Mouse (Mus musculus) small intestine, adult 2 months (tissue): ENCODE results near the gene Mansc1. TPM values are rescaled to one million over a fixed set of nuclear protein-coding genes. Genes with fewer than 3 reads are reported as not detected.

Experiments
- H3K27ac ChIP-seq: fragments of 200-500 bp; 2 replicates; pipeline ENCODE4 v1.5.1; 2012; ENCODE audit warnings: low read depth, low read length, control low read depth, inconsistent platforms; ENCODE audit not compliant: insufficient read depth
- H3K27me3 ChIP-seq: fragments of 200-500 bp; 2 replicates; pipeline ENCODE4 v1.6.1; 2012; ENCODE audit warnings: mild to moderate bottlenecking, moderate library complexity, low read length, inconsistent platforms; ENCODE audit not compliant: control insufficient read depth, insufficient read depth
- H3K36me3 ChIP-seq: fragments of 200-500 bp; 2 replicates; pipeline ENCODE4 v1.6.1; 2012; ENCODE audit warnings: mild to moderate bottlenecking, low read length, control low read depth, inconsistent platforms; ENCODE audit not compliant: control insufficient read depth, insufficient read depth
- H3K4me1 ChIP-seq: fragments of 200-500 bp; 2 replicates; pipeline ENCODE4 v1.6.1; 2012; ENCODE audit warnings: low read length, inconsistent platforms, mixed read lengths; ENCODE audit not compliant: control insufficient read depth, insufficient read depth, insufficient read length
- H3K4me3 ChIP-seq: fragments of 200-500 bp; 2 replicates; pipeline ENCODE4 v1.5.1; 2012; ENCODE audit warnings: low read depth, mild to moderate bottlenecking, control low read depth, inconsistent platforms, low read length, moderate library complexity
- CTCF ChIP-seq: fragments of 200-500 bp; IDR thresholded peaks from 2 replicates; pipeline ENCODE4 v1.5.1; 2012; ENCODE audit warnings: low read depth, mild to moderate bottlenecking, control low read depth, inconsistent platforms, low read length, moderate library complexity, mixed read lengths; ENCODE audit not compliant: insufficient replicate concordance, insufficient read length; ENCODE audit errors: extremely low read depth
- POLR2A ChIP-seq: fragments of 200-500 bp; IDR thresholded peaks from 2 replicates; pipeline ENCODE4 v1.6.1; 2012; ENCODE audit warnings: low read depth, mild to moderate bottlenecking, control low read depth, inconsistent platforms, low read length, moderate library complexity
- WGBS: fragments of 180-500 bp; shearing (Covaris S2); methylation state at CpG from one replicate; pipeline ENCODE4 v1.1.7; 2018; 5-methylcytosine and 5-hydroxymethylcytosine counted together
- polyA plus RNA-seq: library from polyadenylated mRNA; depleted of rRNA; stranded (reverse); fragments of >200 nt; gene quantifications from 2 replicates; pipeline ENCODE4 v1.2.3, GENCODE M21; 2012

The Mansc1 gene
- polyA plus RNA-seq, 1 experiment = 6.9 TPM

DNA sequence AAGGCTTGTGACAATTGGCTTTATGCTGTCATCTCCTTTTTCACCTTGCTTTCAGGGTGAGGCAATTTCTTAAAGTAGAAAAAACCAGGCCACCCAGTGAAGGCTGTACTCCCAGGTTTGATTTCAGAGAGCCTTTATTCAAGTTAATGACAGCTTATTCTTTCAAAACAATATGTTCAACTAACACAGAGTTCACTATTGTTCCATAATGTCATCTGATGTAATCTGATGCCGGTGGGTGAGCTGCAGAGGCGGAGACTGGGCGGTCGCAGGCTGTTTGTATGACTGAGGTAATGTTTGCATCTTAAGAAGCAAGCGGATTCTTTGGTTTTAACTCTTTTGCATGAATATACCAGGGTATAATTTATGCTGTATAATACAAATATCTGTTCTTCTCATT is 15.3 kb upstream of the Mansc1 start:
- peaks cover 17% of the 10 kb centered on the region for H3K36me3 ChIP-seq
- 70% methylated on average over 5 of the region's 5 CpGs for WGBS
- no peaks in the 10 kb centered on the region for H3K4me1 ChIP-seq
- no peaks in the 10 kb centered on the region for H3K27me3 ChIP-seq
- no peak overlapping the region for H3K4me3 ChIP-seq
- TF ChIP-seq POLR2A (no peak), CTCF (no peak)
- H3K27ac ChIP-seq = no peak overlapping the region

DNA sequence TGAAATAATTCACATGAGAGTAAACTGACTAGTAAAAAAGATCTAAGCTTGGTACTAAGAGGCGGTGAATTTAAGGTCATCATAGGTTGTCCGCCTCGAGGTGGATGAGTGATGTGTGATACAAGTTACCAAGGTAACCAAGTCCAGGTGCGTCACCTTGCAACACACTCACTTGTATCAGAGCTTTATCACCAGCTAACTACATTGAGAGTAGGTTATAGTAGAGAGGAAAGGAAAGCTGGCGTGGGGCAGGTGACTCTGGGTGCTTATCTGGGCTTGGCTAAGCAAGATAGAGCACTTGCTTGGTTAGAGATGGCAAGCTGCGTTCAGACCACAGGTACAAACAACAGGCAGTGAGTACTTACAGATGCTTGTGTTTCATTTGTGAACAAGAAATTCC is 14.5 kb upstream of the Mansc1 start:
- 53% methylated on average over 6 of the region's 6 CpGs for WGBS
- H3K4me1 ChIP-seq = no peaks in the 10 kb centered on the region
- H3K36me3 ChIP-seq = peaks cover 17% of the 10 kb centered on the region
- no peak overlapping the region for H3K4me3 ChIP-seq
- no peak overlapping the region for H3K27ac ChIP-seq
- TF ChIP-seq POLR2A (no peak), CTCF (no peak)
- no peaks in the 10 kb centered on the region for H3K27me3 ChIP-seq

DNA sequence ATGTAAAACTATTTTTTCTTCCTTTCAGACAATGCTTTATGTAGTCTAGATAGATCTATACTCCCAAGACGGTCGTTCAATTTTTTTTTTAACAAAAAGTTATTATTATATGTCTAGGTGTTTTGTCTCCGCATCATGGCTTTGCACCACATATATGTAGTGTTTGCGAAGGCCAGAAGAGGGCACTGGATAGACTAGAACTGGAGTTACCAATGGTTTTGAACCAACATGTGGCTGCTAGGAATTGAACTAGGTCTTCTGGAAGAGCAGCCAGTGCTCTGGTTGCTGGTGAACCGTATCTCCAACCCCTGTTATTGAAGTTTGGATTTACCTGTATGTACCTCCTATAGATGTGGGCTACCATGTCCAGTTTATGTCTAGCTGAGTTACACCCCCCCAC is 11.0 kb upstream of the Mansc1 start:
- H3K36me3 ChIP-seq = peaks cover 12% of the 10 kb centered on the region
- TF ChIP-seq POLR2A (no peak), CTCF (no peak)
- H3K27ac ChIP-seq = no peak overlapping the region
- 96% methylated on average over 5 of the region's 5 CpGs for WGBS
- no peaks in the 10 kb centered on the region for H3K27me3 ChIP-seq
- H3K4me3 ChIP-seq = no peak overlapping the region
- H3K4me1 ChIP-seq = no peaks in the 10 kb centered on the region

DNA sequence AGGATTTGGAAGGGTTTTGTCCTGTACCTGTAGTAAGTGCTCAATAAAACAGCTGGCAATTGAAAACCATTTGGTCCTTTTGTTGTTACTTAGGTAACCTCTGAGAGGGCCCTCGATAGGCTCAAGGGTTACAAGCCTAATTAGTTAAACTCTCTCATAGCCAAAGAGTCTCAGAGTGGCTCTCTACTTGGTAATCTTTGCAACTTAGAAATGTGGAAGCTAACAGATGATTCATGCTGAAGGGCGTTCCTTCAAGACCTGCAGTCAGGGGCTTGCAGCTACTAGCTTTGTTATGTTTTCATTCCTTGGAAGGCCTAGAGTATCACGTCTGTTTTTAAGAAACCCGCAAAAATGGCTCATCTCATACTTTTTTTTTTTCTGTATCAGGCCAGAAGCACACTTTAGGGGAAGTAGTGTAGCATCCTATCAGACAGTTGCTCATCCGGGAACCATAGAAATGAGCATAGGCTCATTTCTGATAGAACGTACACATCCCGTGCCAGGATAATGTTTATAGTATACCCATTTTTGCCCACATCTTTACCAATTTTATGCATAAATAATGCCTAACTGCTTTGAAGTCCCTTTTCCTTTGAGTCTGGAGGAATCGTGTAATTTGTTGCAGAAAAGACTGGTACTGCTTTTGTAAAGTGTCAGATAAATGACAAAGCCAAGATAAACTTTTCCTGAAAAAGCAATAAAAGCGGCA is 9.6 kb upstream of the Mansc1 start:
- no peaks in the 10 kb centered on the region for H3K27me3 ChIP-seq
- H3K36me3 ChIP-seq = peaks cover 11% of the 10 kb centered on the region
- TF ChIP-seq POLR2A (no peak), CTCF (no peak)
- H3K4me1 ChIP-seq = no peaks in the 10 kb centered on the region
- 67% methylated on average over 9 of the region's 9 CpGs for WGBS
- H3K27ac ChIP-seq = no peak overlapping the region
- H3K4me3 ChIP-seq = no peak overlapping the region

DNA sequence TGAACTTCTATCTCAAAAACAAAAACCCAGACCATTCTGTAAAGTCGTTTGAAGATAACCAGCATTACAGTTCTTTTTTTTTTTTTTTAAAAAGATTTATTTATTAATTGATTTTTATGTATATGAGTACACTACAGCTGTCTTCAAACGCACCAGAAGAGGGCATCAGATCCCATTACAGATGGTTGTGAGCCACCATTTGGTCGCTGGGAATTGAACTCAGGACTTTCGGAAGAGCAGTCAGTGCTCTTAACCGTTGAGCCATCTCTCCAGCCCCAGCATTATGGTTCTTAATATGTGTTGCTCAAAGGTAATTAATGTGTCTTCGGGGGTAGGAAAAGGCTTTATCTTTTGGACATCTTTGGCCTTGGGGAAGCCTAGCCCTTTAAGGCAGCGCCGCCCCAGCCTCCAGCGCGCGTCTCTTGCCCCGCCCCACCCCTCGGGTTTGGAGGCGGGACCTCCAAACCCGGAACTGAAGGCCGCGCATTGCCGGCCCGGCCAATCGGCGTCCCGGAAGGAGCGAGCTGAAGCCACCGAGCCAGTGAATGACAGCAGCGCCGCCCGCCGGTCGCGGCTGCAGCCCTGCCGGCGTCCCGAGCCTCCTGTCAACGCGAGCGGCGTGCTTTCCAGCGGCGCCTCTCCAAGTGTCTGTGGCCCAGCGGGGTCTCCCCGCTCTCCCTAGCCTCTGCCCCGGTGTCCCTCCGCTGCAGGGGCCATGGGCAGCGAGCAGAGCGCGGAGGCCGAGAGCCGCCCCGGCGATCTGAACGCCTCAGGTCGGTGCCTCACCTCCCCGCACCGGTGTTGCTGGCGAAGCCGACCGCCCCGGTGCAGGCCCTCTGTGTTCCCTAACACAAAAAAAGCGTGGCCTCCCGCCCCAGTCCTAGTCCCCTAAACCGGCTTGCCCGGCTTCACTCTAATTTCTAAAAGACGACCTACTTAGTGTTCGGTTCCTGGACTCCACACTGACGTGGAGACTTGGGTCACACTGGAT is 8.5 kb upstream of the Mansc1 start:
- 3% methylated on average over 65 of the region's 65 CpGs for WGBS
- TF ChIP-seq POLR2A = peak; percentile 45
- TF ChIP-seq CTCF = peak; percentile 59
- Histone ChIP-seq H3K4me3 (peak overlapping the region; percentile 89), H3K36me3 (peaks cover 8% of the 10 kb centered on the region), H3K27me3 (no peaks in the 10 kb centered on the region), H3K4me1 (no peaks in the 10 kb centered on the region), H3K27ac (peak overlapping the region; percentile 24; the same call in 1 of the 2 replicates)

DNA sequence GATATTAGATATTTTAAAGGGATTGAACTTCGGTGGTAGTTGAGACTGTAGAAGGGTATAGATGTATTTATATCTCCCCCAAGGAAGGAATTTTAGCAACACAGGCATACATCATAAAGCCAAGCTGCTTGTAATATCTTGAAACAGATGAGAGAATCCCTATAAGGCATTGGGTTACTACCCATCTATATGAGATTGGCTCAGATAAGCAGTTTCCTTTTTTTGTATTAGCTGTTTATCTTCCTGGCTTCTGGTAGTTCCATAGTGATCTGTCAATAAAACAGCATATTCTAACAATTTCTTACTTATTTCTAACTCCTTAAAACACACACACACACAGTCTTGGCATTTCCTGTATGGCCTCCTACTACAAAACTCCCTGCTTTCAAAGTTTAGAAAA is 7.6 kb upstream of the Mansc1 start:
- no peak for TF ChIP-seq POLR2A
- no peak for TF ChIP-seq CTCF
- no peak overlapping the region for H3K4me3 ChIP-seq
- no peaks in the 10 kb centered on the region for H3K4me1 ChIP-seq
- no peak overlapping the region for H3K27ac ChIP-seq
- peaks cover 4% of the 10 kb centered on the region; the same call in 1 of the 2 replicates for H3K36me3 ChIP-seq
- 93% methylated on average over 1 of the region's 1 CpGs for WGBS
- no peaks in the 10 kb centered on the region for H3K27me3 ChIP-seq

DNA sequence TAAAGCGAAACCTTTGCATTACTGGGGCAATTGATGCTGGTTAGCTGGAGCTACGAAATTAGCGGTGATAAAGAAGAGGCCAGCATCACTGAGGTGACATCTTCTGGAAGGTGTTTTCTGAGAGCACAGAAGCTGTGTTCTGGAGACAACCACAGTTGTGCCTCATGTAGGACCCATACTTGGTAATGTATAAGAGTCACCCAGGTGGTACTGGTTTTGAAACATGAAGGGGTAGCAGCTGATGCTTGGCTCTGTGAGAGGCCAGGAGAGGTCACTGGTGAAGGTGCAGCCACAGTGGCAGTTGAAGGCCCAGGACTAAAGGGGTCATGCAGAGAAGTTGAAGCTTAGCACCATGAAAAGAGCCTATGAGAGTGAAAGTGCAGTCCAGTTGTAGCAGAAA is 6.9 kb upstream of the Mansc1 start, which contains the start of gene Borcs5:
Gene Borcs5 (plus strand): TSS at position 301 of the 400 bp plus-strand sequence.
- Histone ChIP-seq H3K4me1 (no peaks in the 10 kb centered on the region), H3K36me3 (peaks cover under 1% of the 10 kb centered on the region; the same call in 1 of the 2 replicates), H3K27ac (no peak within 1 kb of the TSS), H3K4me3 (no peak within 1 kb of the TSS), H3K27me3 (no peaks in the 10 kb centered on the region)
- TF ChIP-seq POLR2A = no peak
- no peak for TF ChIP-seq CTCF
- 89% methylated on average over 3 of the region's 3 CpGs for WGBS
